Mouse (Mus musculus): ENCODE measurements at regions not wholly inside any gene's neighbourhood (a gene's known extent, or its start where the extent isn't known, plus 50 kb on each side); places are given as distances from the start of the nearest gene placed in this dataset.

- peak; percentile 80 for DNase-seq (ENCODE audit: extremely low read depth, low read depth, low spot score)
- Histone ChIP-seq H3K4me3 (ENCODE audit: insufficient read depth, low read depth, low read length) (no peak overlapping the region), H3K36me3 (ENCODE audit: control insufficient read depth, insufficient read depth, low read length) (no peaks in the 10 kb centered on the region), H3K27ac (replicated peaks; ENCODE audit: insufficient read depth, low read depth, low read length) (peak overlapping the region; percentile 62), H3K4me1 (ENCODE audit: control insufficient read depth, insufficient read depth, low read length) (peaks cover 6% of the 10 kb centered on the region; the same call in 1 of the 2 replicates), H3K27me3 (ENCODE audit: control insufficient read depth, insufficient read depth, low read length) (no peaks in the 10 kb centered on the region), H3K79me2 (ENCODE audit: control insufficient read depth, insufficient read depth, low read length) (no peaks in the 10 kb centered on the region), H3K9ac (ENCODE audit: low read depth, low read length) (no peak overlapping the region)
- WGBS, result 16% methylated on average over 3 of the region's 3 CpGs
- TF ChIP-seq CTCF (IDR thresholded peaks at IDR 0.05; ENCODE audit: low read depth, low read length) (no peak), POLR2A (IDR thresholded peaks at IDR 0.05; ENCODE audit: extremely low read depth, insufficient read depth, low read length) (no peak)
Measured at GRCm38 (mm10) chr7:115274836-115275235, 531.3 kb downstream of the Insc start.

GRCm38 (mm10) chr7:115290801-115291417 is 547.4 kb downstream of the Insc start:
- no peak for DNase-seq (ENCODE audit: extremely low read depth, low read depth, low spot score)
- no peaks in the 10 kb centered on the region for H3K36me3 ChIP-seq (ENCODE audit: control insufficient read depth, insufficient read depth, low read length)
- no peaks in the 10 kb centered on the region for H3K27me3 ChIP-seq (ENCODE audit: control insufficient read depth, insufficient read depth, low read length)
- WGBS, result 89% methylated on average over 7 of the region's 7 CpGs
- no peak overlapping the region for H3K4me3 ChIP-seq (ENCODE audit: insufficient read depth, low read depth, low read length)
- no peak for TF ChIP-seq POLR2A (IDR thresholded peaks at IDR 0.05; ENCODE audit: extremely low read depth, insufficient read depth, low read length)
- TF ChIP-seq CTCF (IDR thresholded peaks at IDR 0.05; ENCODE audit: low read depth, low read length), result no peak
- no peak overlapping the region for H3K9ac ChIP-seq (ENCODE audit: low read depth, low read length)
- H3K79me2 ChIP-seq (ENCODE audit: control insufficient read depth, insufficient read depth, low read length), result no peaks in the 10 kb centered on the region
- no peaks in the 10 kb centered on the region for H3K4me1 ChIP-seq (ENCODE audit: control insufficient read depth, insufficient read depth, low read length)
- H3K27ac ChIP-seq (replicated peaks; ENCODE audit: insufficient read depth, low read depth, low read length), result no peak overlapping the region

GRCm38 (mm10) chr7:115294655-115295230 is 551.2 kb downstream of the Insc start:
- no peak overlapping the region for H3K4me3 ChIP-seq (ENCODE audit: insufficient read depth, low read depth, low read length)
- no peak overlapping the region for H3K9ac ChIP-seq (ENCODE audit: low read depth, low read length)
- 80% methylated on average over 10 of the region's 10 CpGs for WGBS
- no peak overlapping the region for H3K27ac ChIP-seq (replicated peaks; ENCODE audit: insufficient read depth, low read depth, low read length)
- no peaks in the 10 kb centered on the region for H3K79me2 ChIP-seq (ENCODE audit: control insufficient read depth, insufficient read depth, low read length)
- TF ChIP-seq POLR2A (IDR thresholded peaks at IDR 0.05; ENCODE audit: extremely low read depth, insufficient read depth, low read length), result no peak
- no peak for TF ChIP-seq CTCF (IDR thresholded peaks at IDR 0.05; ENCODE audit: low read depth, low read length)
- H3K4me1 ChIP-seq (ENCODE audit: control insufficient read depth, insufficient read depth, low read length), result no peaks in the 10 kb centered on the region
- no peak for DNase-seq (ENCODE audit: extremely low read depth, low read depth, low spot score)
- no peaks in the 10 kb centered on the region for H3K36me3 ChIP-seq (ENCODE audit: control insufficient read depth, insufficient read depth, low read length)
- H3K27me3 ChIP-seq (ENCODE audit: control insufficient read depth, insufficient read depth, low read length), result no peaks in the 10 kb centered on the region

GRCm38 (mm10) chr7:115300241-115300640 is 556.7 kb downstream of the Insc start:
- H3K27me3 ChIP-seq (ENCODE audit: control insufficient read depth, insufficient read depth, low read length), result no peaks in the 10 kb centered on the region
- 82% methylated on average over 8 of the region's 8 CpGs for WGBS
- H3K9ac ChIP-seq (ENCODE audit: low read depth, low read length), result no peak overlapping the region
- H3K79me2 ChIP-seq (ENCODE audit: control insufficient read depth, insufficient read depth, low read length), result no peaks in the 10 kb centered on the region
- no peaks in the 10 kb centered on the region for H3K36me3 ChIP-seq (ENCODE audit: control insufficient read depth, insufficient read depth, low read length)
- no peaks in the 10 kb centered on the region for H3K4me1 ChIP-seq (ENCODE audit: control insufficient read depth, insufficient read depth, low read length)
- no peak for DNase-seq (ENCODE audit: extremely low read depth, low read depth, low spot score)
- no peak overlapping the region for H3K4me3 ChIP-seq (ENCODE audit: insufficient read depth, low read depth, low read length)
- TF ChIP-seq POLR2A (IDR thresholded peaks at IDR 0.05; ENCODE audit: extremely low read depth, insufficient read depth, low read length) (no peak), CTCF (IDR thresholded peaks at IDR 0.05; ENCODE audit: low read depth, low read length) (no peak)
- no peak overlapping the region for H3K27ac ChIP-seq (replicated peaks; ENCODE audit: insufficient read depth, low read depth, low read length)

- Histone ChIP-seq H3K9ac (ENCODE audit: low read depth, low read length) (no peak overlapping the region), H3K27ac (replicated peaks; ENCODE audit: insufficient read depth, low read depth, low read length) (no peak overlapping the region), H3K27me3 (ENCODE audit: control insufficient read depth, insufficient read depth, low read length) (no peaks in the 10 kb centered on the region), H3K79me2 (ENCODE audit: control insufficient read depth, insufficient read depth, low read length) (no peaks in the 10 kb centered on the region), H3K4me3 (ENCODE audit: insufficient read depth, low read depth, low read length) (no peak overlapping the region), H3K4me1 (ENCODE audit: control insufficient read depth, insufficient read depth, low read length) (0 out of 2 replicates have a peak, but pooled peaks cover 2% of the 10 kb centered on the region), H3K36me3 (ENCODE audit: control insufficient read depth, insufficient read depth, low read length) (no peaks in the 10 kb centered on the region)
- no peak for DNase-seq (ENCODE audit: extremely low read depth, low read depth, low spot score)
- WGBS, result 60% methylated on average over 4 of the region's 4 CpGs
- no peak for TF ChIP-seq POLR2A (IDR thresholded peaks at IDR 0.05; ENCODE audit: extremely low read depth, insufficient read depth, low read length)
- no peak for TF ChIP-seq CTCF (IDR thresholded peaks at IDR 0.05; ENCODE audit: low read depth, low read length)
Measured at GRCm38 (mm10) chr7:115308377-115308776, 564.9 kb downstream of the Insc start.
